Mouse (Mus musculus): Measurements from ENCODE around the gene Sox18.

DNA sequence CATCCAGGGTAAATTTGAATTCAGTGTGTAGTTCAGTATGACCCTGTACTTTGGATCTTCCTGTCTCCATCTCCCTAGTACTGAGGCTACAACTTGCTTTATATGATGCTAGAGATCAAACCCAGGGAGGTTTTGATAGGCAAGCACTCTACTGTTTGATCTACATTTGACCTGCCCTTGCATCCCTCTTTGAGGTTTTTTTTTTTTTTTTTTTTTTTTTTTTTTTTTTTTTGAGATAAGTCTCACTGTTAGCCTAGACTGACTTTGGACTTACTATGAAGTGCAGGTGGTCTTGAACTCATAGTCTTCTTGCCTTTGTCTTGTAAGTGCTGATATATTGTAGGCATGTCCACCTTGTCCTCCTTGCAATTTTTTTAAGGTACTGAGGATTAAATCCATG is 43.0 kb downstream of the Sox18 start:
- no peak for TF ChIP-seq POLR2A (IDR thresholded peaks at IDR 0.05; ENCODE audit: extremely low read depth, insufficient read depth, low read length)
- no peak for TF ChIP-seq CTCF (IDR thresholded peaks at IDR 0.05; ENCODE audit: extremely low read depth, insufficient read depth, low read length)

Measured in cortical plate, adult 2 months (tissue).